Mouse (Mus musculus): ENCODE measurements around the gene Pald1. TPM values are rescaled to one million over a fixed set of nuclear protein-coding genes. Genes with fewer than 3 reads are reported as not detected.

Pald1 gene
- polyA plus RNA-seq, 1 experiment: 5.3 TPM

GRCm38 (mm10) chr10:61360667-61361066 lies 22.7 kb downstream of the Pald1 start:
- H3K4me1 ChIP-seq (ENCODE audit: control insufficient read depth, insufficient read depth, low read length): no peaks in the 10 kb centered on the region
- TF ChIP-seq CTCF (IDR thresholded peaks at IDR 0.05; ENCODE audit: borderline replicate concordance, insufficient read depth, low read length) (no peak), POLR2A (IDR thresholded peaks at IDR 0.05; ENCODE audit: low read depth, low read length) (no peak)
- no peak overlapping the region for H3K4me3 ChIP-seq (ENCODE audit: insufficient read depth, low read length)
- H3K27ac ChIP-seq (ENCODE audit: insufficient read depth, low read length): no peak overlapping the region

- H3K4me3 ChIP-seq (ENCODE audit: insufficient read depth, low read length): no peak overlapping the region
- TF ChIP-seq CTCF (IDR thresholded peaks at IDR 0.05; ENCODE audit: borderline replicate concordance, insufficient read depth, low read length) (no peak), POLR2A (IDR thresholded peaks at IDR 0.05; ENCODE audit: low read depth, low read length) (no peak)
- H3K4me1 ChIP-seq (ENCODE audit: control insufficient read depth, insufficient read depth, low read length): no peaks in the 10 kb centered on the region
- H3K27ac ChIP-seq (ENCODE audit: insufficient read depth, low read length): no peak overlapping the region
Observed at GRCm38 (mm10) chr10:61359411-61359810, 23.9 kb downstream of the Pald1 start.

GRCm38 (mm10) chr10:61357658-61358057 lies 25.7 kb downstream of the Pald1 start:
- Histone ChIP-seq H3K27ac (ENCODE audit: insufficient read depth, low read length) (no peak overlapping the region), H3K4me1 (ENCODE audit: control insufficient read depth, insufficient read depth, low read length) (no peaks in the 10 kb centered on the region), H3K4me3 (ENCODE audit: insufficient read depth, low read length) (no peak overlapping the region)
- no peak for TF ChIP-seq POLR2A (IDR thresholded peaks at IDR 0.05; ENCODE audit: low read depth, low read length)
- no peak for TF ChIP-seq CTCF (IDR thresholded peaks at IDR 0.05; ENCODE audit: borderline replicate concordance, insufficient read depth, low read length)

GRCm38 (mm10) chr10:61356568-61356967 lies 26.8 kb downstream of the Pald1 start:
- Histone ChIP-seq H3K4me3 (ENCODE audit: insufficient read depth, low read length) (no peak overlapping the region), H3K27ac (ENCODE audit: insufficient read depth, low read length) (no peak overlapping the region)
- no peak for TF ChIP-seq CTCF (IDR thresholded peaks at IDR 0.05; ENCODE audit: borderline replicate concordance, insufficient read depth, low read length)
- no peak for TF ChIP-seq POLR2A (IDR thresholded peaks at IDR 0.05; ENCODE audit: low read depth, low read length)

GRCm38 (mm10) chr10:61356095-61356494 lies 27.2 kb downstream of the Pald1 start:
- no peaks in the 10 kb centered on the region for H3K4me1 ChIP-seq (ENCODE audit: control insufficient read depth, insufficient read depth, low read length)
- H3K4me3 ChIP-seq (ENCODE audit: insufficient read depth, low read length): no peak overlapping the region
- TF ChIP-seq CTCF (IDR thresholded peaks at IDR 0.05; ENCODE audit: borderline replicate concordance, insufficient read depth, low read length): no peak
- TF ChIP-seq POLR2A (IDR thresholded peaks at IDR 0.05; ENCODE audit: low read depth, low read length): no peak
- H3K27ac ChIP-seq (ENCODE audit: insufficient read depth, low read length): no peak overlapping the region

More at GRCm38 (mm10) chr10:61356568-61356967, 26.8 kb downstream of the Pald1 start:
- H3K4me1 ChIP-seq (ENCODE audit: control insufficient read depth, insufficient read depth, low read length): no peaks in the 10 kb centered on the region

GRCm38 (mm10) chr10:61355611-61356010 lies 27.7 kb downstream of the Pald1 start:
- H3K4me1 ChIP-seq (ENCODE audit: control insufficient read depth, insufficient read depth, low read length): no peaks in the 10 kb centered on the region

GRCm38 (mm10) chr10:61351216-61351615 lies 32.1 kb downstream of the Pald1 start:
- no peak for TF ChIP-seq POLR2A (IDR thresholded peaks at IDR 0.05; ENCODE audit: low read depth, low read length)
- no peak for TF ChIP-seq CTCF (IDR thresholded peaks at IDR 0.05; ENCODE audit: borderline replicate concordance, insufficient read depth, low read length)
- Histone ChIP-seq H3K4me3 (ENCODE audit: insufficient read depth, low read length) (no peak overlapping the region), H3K4me1 (ENCODE audit: control insufficient read depth, insufficient read depth, low read length) (no peaks in the 10 kb centered on the region), H3K27ac (ENCODE audit: insufficient read depth, low read length) (no peak overlapping the region)

More at GRCm38 (mm10) chr10:61355611-61356010, 27.7 kb downstream of the Pald1 start:
- TF ChIP-seq CTCF (IDR thresholded peaks at IDR 0.05; ENCODE audit: borderline replicate concordance, insufficient read depth, low read length): no peak
- no peak for TF ChIP-seq POLR2A (IDR thresholded peaks at IDR 0.05; ENCODE audit: low read depth, low read length)
- Histone ChIP-seq H3K27ac (ENCODE audit: insufficient read depth, low read length) (no peak overlapping the region), H3K4me3 (ENCODE audit: insufficient read depth, low read length) (no peak overlapping the region)

- TF ChIP-seq CTCF (IDR thresholded peaks at IDR 0.05; ENCODE audit: borderline replicate concordance, insufficient read depth, low read length) (no peak), POLR2A (IDR thresholded peaks at IDR 0.05; ENCODE audit: low read depth, low read length) (no peak)
- no peak overlapping the region for H3K27ac ChIP-seq (ENCODE audit: insufficient read depth, low read length)
Observed at GRCm38 (mm10) chr10:61346374-61346773, 37.0 kb downstream of the Pald1 start.

GRCm38 (mm10) chr10:61345179-61345578 lies 38.2 kb downstream of the Pald1 start:
- Histone ChIP-seq H3K4me3 (ENCODE audit: insufficient read depth, low read length) (no peak overlapping the region), H3K4me1 (ENCODE audit: control insufficient read depth, insufficient read depth, low read length) (no peaks in the 10 kb centered on the region), H3K27ac (ENCODE audit: insufficient read depth, low read length) (no peak overlapping the region)
- TF ChIP-seq CTCF (IDR thresholded peaks at IDR 0.05; ENCODE audit: borderline replicate concordance, insufficient read depth, low read length) (no peak), POLR2A (IDR thresholded peaks at IDR 0.05; ENCODE audit: low read depth, low read length) (no peak)

More at GRCm38 (mm10) chr10:61346374-61346773, 37.0 kb downstream of the Pald1 start:
- no peaks in the 10 kb centered on the region for H3K4me1 ChIP-seq (ENCODE audit: control insufficient read depth, insufficient read depth, low read length)
- H3K4me3 ChIP-seq (ENCODE audit: insufficient read depth, low read length): no peak overlapping the region

- Histone ChIP-seq H3K27ac (ENCODE audit: insufficient read depth, low read length) (no peak overlapping the region), H3K4me3 (ENCODE audit: insufficient read depth, low read length) (no peak overlapping the region), H3K4me1 (ENCODE audit: control insufficient read depth, insufficient read depth, low read length) (no peaks in the 10 kb centered on the region)
- TF ChIP-seq CTCF (IDR thresholded peaks at IDR 0.05; ENCODE audit: borderline replicate concordance, insufficient read depth, low read length): peak; percentile 75; the same call in 1 of the 2 replicates
- TF ChIP-seq POLR2A (IDR thresholded peaks at IDR 0.05; ENCODE audit: low read depth, low read length): no peak
Observed at GRCm38 (mm10) chr10:61343950-61344349, 39.4 kb downstream of the Pald1 start.
